Mouse (Mus musculus): ENCODE measurements around the gene Pde4a. TPM values are rescaled to one million over a fixed set of nuclear protein-coding genes. Genes with fewer than 3 reads are reported as not detected.

The Pde4a gene
- polyA plus RNA-seq, 1 experiment from 2014 or later = 2.8 TPM

GRCm38 (mm10) chr9:21131059-21131956 lies 34.2 kb upstream of the Pde4a start, which contains the start of gene Tyk2:
Tyk2 (minus strand) TSS chr9:21131243.
- peak within 1 kb of the TSS; percentile 83 for H3K4me3 ChIP-seq (ENCODE audit: low read depth, low read length)
- H3K4me2 ChIP-seq (replicated peaks; ENCODE audit: low read depth) = peak within 1 kb of the TSS; percentile 79
- TF ChIP-seq CTCF (IDR thresholded peaks at IDR 0.05; ENCODE audit: low read depth) = 0 out of 2 replicates have a peak, but pooled peaks have one; percentile 1
- no peaks in the 10 kb centered on the region for H3K27me3 ChIP-seq (replicated peaks; ENCODE audit: control insufficient read depth, insufficient read depth, low read length)
- H3K9ac ChIP-seq (ENCODE audit: low read depth, low read length) = peak within 1 kb of the TSS; percentile 57
- H3K9me3 ChIP-seq (ENCODE audit: control insufficient read depth) = no peaks in the 10 kb centered on the region
- H3K36me3 ChIP-seq (ENCODE audit: control insufficient read depth, insufficient read depth) = peaks cover 15% of the 10 kb centered on the region
- 5% methylated on average over 37 of the region's 37 CpGs for WGBS
- H3K4me1 ChIP-seq (replicated peaks; ENCODE audit: control insufficient read depth, insufficient read depth, low read length) = no peaks in the 10 kb centered on the region
- ATAC-seq = peak; percentile 97
- H3K27ac ChIP-seq (ENCODE audit: low read depth, low read length) = no peak within 1 kb of the TSS; the same call in 1 of the 2 replicates

DNA sequence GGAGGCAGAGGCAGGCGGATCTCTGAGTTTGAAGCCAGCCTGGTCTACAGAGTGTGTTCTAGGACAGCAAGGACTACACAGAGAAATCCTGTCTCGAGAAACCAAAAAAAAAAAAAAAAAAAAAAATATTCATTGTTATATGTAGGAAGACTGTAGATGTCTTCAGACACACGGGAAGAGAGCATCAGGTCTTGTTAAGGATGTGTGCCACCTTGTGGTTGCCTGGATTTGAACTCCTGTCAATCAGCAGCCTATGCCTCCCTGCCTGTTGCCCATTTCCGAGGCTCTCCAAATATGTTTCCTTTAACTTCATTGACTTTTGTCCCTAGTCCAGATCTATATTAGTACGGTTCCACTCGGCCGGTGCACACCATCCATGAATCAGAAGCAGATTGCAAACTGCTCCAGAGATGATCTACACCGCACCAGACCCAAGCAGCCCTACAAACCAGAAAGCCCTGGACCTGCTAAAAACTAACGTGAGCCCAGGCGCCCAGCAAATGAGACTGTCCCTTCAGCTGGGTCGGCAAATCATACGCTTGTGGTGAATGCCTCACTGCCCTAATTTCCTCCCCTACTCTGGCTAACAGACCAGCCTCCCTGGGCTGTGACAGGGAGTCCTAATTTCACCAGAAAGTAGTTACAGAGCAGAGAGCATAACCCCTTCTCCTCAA lies 33.3 kb upstream of the Pde4a start:
- peak; percentile 56 for TF ChIP-seq CTCF (IDR thresholded peaks at IDR 0.05; ENCODE audit: low read depth)
- Histone ChIP-seq H3K9me3 (ENCODE audit: control insufficient read depth) (no peaks in the 10 kb centered on the region), H3K27ac (ENCODE audit: low read depth, low read length) (no peak overlapping the region), H3K4me3 (ENCODE audit: low read depth, low read length) (no peak overlapping the region), H3K4me1 (replicated peaks; ENCODE audit: control insufficient read depth, insufficient read depth, low read length) (no peaks in the 10 kb centered on the region), H3K27me3 (replicated peaks; ENCODE audit: control insufficient read depth, insufficient read depth, low read length) (no peaks in the 10 kb centered on the region), H3K9ac (ENCODE audit: low read depth, low read length) (no peak overlapping the region), H3K36me3 (ENCODE audit: control insufficient read depth, insufficient read depth) (peaks cover 8% of the 10 kb centered on the region), H3K4me2 (replicated peaks; ENCODE audit: low read depth) (no peak overlapping the region)
- 74% methylated on average over 12 of the region's 12 CpGs for WGBS
- no peak for ATAC-seq

- Histone ChIP-seq H3K36me3 (ENCODE audit: control insufficient read depth, insufficient read depth) (peaks cover 10% of the 10 kb centered on the region), H3K27me3 (replicated peaks; ENCODE audit: control insufficient read depth, insufficient read depth, low read length) (no peaks in the 10 kb centered on the region), H3K9ac (ENCODE audit: low read depth, low read length) (no peak overlapping the region), H3K4me2 (replicated peaks; ENCODE audit: low read depth) (no peak overlapping the region), H3K4me1 (replicated peaks; ENCODE audit: control insufficient read depth, insufficient read depth, low read length) (no peaks in the 10 kb centered on the region), H3K4me3 (ENCODE audit: low read depth, low read length) (no peak overlapping the region), H3K27ac (ENCODE audit: low read depth, low read length) (no peak overlapping the region), H3K9me3 (ENCODE audit: control insufficient read depth) (no peaks in the 10 kb centered on the region)
- no peak for ATAC-seq
- WGBS = 70% methylated on average over 9 of the region's 9 CpGs
- no peak for TF ChIP-seq CTCF (IDR thresholded peaks at IDR 0.05; ENCODE audit: low read depth)
Measured at GRCm38 (mm10) chr9:21133064-21133707, 32.3 kb upstream of the Pde4a start.

DNA sequence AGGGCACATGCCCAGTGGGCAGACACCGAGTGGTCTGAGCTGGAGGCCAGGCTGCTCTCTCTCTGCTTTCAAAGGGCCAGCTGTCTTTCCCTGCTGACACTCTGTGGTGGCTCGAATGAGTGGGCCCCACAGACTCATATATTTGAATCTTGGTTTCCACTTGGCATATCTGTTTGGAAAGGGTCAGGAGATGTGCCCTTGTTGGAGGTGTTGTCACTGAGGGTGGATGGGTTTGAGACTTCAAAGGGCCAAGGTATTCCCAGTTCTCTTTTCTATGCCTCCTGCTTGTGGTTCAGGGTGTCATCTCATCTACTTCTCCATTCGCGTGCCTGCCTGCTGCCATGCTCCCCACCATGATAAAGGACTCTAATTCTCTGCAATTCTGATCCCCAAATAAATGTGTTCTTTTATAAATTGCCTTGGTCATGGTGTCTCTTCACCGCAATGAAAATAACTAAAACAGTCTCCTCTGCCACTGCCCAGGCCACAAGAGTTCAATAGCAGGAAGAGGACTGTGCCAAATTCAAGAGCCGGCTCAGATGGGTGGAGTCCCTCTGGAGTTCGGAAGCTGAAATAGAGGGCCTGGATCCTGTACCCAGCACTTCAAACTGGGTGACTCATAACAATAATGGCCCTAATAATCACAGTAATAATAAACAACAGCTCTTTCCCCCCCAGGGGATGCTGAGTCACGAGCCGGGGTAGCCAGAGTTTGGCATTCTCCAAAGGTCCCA lies 30.8 kb upstream of the Pde4a start:
- Histone ChIP-seq H3K4me1 (replicated peaks; ENCODE audit: control insufficient read depth, insufficient read depth, low read length) (no peaks in the 10 kb centered on the region), H3K27ac (ENCODE audit: low read depth, low read length) (no peak overlapping the region), H3K9me3 (ENCODE audit: control insufficient read depth) (no peaks in the 10 kb centered on the region), H3K36me3 (ENCODE audit: control insufficient read depth, insufficient read depth) (peaks cover 23% of the 10 kb centered on the region), H3K4me3 (ENCODE audit: low read depth, low read length) (no peak overlapping the region), H3K4me2 (replicated peaks; ENCODE audit: low read depth) (no peak overlapping the region), H3K9ac (ENCODE audit: low read depth, low read length) (no peak overlapping the region), H3K27me3 (replicated peaks; ENCODE audit: control insufficient read depth, insufficient read depth, low read length) (no peaks in the 10 kb centered on the region)
- no peak for ATAC-seq
- 64% methylated on average over 9 of the region's 9 CpGs for WGBS
- TF ChIP-seq CTCF (IDR thresholded peaks at IDR 0.05; ENCODE audit: low read depth) = no peak

DNA sequence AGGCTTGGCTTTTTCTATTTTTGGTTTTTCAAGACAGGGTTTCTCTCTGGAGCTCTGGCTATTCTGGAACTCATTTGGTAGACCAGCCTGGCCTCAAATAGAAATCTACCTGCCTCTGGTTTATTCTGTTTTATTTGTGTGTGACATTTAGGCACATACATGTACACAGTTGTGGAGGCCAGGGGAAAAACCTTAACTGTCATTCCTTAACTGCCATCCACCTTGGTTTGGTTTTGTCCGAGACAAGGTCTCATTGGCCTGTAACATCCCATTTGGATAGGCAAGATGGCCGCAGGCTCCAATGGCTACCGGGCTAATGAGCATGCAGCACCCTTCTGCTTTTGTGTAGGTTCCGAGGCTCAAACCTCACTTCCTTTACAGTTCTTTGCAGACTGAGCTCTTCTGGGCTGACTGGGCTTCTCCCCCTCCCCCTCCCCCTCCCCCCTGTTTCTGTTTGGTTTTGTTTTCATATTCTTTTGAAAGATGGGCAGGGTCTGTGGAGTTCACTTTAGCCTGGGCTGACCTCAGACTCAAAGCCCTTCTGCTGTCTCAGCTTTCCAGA lies 30.1 kb upstream of the Pde4a start:
- TF ChIP-seq CTCF (IDR thresholded peaks at IDR 0.05; ENCODE audit: low read depth) = no peak
- Histone ChIP-seq H3K9ac (ENCODE audit: low read depth, low read length) (no peak overlapping the region), H3K4me2 (replicated peaks; ENCODE audit: low read depth) (no peak overlapping the region), H3K4me1 (replicated peaks; ENCODE audit: control insufficient read depth, insufficient read depth, low read length) (no peaks in the 10 kb centered on the region), H3K4me3 (ENCODE audit: low read depth, low read length) (no peak overlapping the region), H3K27me3 (replicated peaks; ENCODE audit: control insufficient read depth, insufficient read depth, low read length) (no peaks in the 10 kb centered on the region), H3K36me3 (ENCODE audit: control insufficient read depth, insufficient read depth) (peaks cover 30% of the 10 kb centered on the region), H3K9me3 (ENCODE audit: control insufficient read depth) (no peaks in the 10 kb centered on the region), H3K27ac (ENCODE audit: low read depth, low read length) (no peak overlapping the region)
- no peak for ATAC-seq
- WGBS = 73% methylated on average over 4 of the region's 4 CpGs
